Mouse (Mus musculus): ENCODE data around the gene 2310057N15Rik.
"Not testable (repeated sequence)": the region's sequence is repeated elsewhere in the genome, so short reads cannot be mapped to it uniquely, and the experiment has no call there.

2310057N15Rik gene

GRCm38 (mm10) chr16:88774106-88774505 is at the start of gene 2310057N15Rik:
2310057N15Rik (minus strand) TSS chr16:88774206.
- DNase-seq (ENCODE audit: low spot score): no peak

DNA sequence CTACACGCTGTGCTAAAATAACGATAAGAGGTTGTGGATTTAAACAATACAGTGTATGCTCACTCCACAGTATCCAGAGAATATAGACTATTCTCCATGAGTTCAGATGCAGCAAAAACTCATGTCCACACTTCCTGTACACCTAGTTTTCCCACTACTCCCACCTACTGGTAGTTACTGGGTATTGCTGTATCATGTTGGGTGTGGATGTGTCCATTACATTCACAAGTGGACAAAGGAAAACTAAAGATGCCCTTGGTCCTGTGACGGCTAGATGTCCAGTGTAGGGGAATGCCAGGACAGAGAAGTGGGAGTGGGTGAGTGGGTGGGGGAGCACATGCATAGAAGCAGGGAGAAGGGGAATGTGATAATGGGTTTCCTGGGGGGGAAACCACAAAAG is 49.7 kb upstream of the 2310057N15Rik start:
- DNase-seq (ENCODE audit: low spot score): peak; percentile 72

DNA sequence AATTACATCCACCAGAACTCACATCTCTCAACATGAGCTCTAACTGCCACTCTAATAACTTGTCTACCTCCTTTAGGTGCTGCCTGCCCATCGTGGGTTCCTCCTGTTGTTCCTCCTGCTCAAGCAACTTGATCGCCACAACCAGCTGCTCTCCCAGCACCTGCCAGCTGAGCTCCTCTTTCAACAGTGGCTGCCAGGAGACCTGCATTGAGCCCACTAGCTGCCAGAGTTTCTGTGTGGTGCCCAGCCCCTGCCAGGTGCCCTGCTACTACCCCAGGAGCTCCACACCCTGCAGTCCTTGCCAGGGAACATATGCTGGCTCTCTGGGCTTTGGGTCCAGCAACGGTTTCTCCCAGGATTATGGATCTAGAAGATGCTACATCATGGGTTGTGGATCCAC is 46.1 kb upstream of the 2310057N15Rik start, which contains the start of gene Krtap15:
TSS of gene Krtap15 (plus strand) at position 150 of the 400 bp plus-strand sequence.
- no peak for DNase-seq (ENCODE audit: low spot score)

DNA sequence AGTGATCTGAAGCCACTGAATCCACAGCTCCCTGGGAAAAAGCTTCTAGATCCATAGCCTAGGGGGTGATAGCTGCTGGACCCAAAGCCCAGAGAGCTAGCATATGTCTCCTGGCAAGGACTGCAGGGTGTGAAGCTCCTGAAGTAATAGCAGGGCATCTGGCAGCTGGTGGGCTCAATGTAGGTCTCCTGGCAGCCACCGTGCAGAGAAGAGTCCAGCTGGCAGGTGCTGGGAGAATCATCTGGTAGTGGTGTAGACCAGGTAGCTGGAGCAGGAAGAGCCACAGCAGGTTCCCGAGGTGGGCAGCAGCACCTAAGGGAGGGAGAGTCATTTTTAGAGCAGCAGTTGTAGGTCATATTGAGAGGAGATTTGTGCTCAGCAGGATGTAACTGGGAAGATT is 37.8 kb upstream of the 2310057N15Rik start, which contains the start of gene Gm20741:
TSS of gene Gm20741 (minus strand) at position 394 of the 400 bp plus-strand sequence.
- no peak for DNase-seq (ENCODE audit: low spot score)

GRCm38 (mm10) chr16:88786786-88787185 is 12.8 kb upstream of the 2310057N15Rik start:
- no peak for DNase-seq (ENCODE audit: low spot score)

GRCm38 (mm10) chr16:88777596-88777995 is 3.6 kb upstream of the 2310057N15Rik start, which contains the start of gene Gm5965:
Gm5965 (plus strand) TSS chr16:88777896.
- DNase-seq (ENCODE audit: low spot score): no peak

DNA sequence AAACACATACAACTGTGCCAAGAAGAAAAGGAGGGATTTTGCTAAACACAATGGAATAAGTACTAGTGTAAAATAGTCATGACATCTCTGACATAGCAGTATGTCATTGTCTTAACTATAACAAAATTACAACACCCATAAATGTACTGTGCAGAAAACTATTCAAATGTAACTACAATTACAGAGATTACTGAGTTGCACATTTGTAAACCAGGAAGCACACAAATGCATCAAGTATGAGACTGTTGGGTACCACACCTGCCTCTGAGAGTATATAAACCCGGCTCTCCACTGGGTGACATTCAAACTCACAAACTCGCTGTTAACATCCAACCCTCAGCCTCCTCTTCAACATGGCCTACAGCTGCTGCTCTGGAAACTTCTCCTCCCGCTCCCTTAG is 15.5 kb downstream of the 2310057N15Rik start, which contains the start of gene 2310034C09Rik:
TSS of gene 2310034C09Rik (plus strand) at position 301 of the 400 bp plus-strand sequence.
- DNase-seq (ENCODE audit: low spot score): not testable (repeated sequence)

DNA sequence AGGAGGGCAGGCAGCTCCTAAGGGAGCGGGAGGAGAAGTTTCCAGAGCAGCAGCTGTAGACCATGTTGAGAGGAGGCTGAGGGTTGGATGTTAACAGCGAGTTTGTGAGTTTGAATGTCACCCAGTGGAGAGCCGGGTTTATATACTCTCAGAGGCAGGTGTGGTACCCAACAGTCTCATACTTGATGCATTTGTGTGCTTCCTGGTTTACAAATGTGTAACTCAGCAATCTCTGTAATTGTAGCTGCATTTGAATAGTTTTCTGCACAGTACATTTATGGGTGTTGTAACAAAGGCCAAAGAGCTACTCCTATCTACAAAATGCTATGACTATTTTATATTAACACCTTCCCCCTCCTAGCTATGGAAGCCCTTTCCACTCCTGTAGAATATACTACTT is 22.5 kb downstream of the 2310057N15Rik start, which contains the start of gene Krtap13:
TSS of gene Krtap13 (minus strand) at position 101 of the 400 bp plus-strand sequence.
- DNase-seq (ENCODE audit: low spot score): not testable (repeated sequence)

- DNase-seq (ENCODE audit: low spot score): no peak
These were observed 26.1 kb downstream of the 2310057N15Rik start for GRCm38 (mm10) chr16:88747943-88748342.

- DNase-seq (ENCODE audit: low spot score): no peak
These were observed 29.2 kb downstream of the 2310057N15Rik start for GRCm38 (mm10) chr16:88744750-88745340.

GRCm38 (mm10) chr16:88735391-88735790 is 38.6 kb downstream of the 2310057N15Rik start:
- DNase-seq (ENCODE audit: low spot score): no peak

DNA sequence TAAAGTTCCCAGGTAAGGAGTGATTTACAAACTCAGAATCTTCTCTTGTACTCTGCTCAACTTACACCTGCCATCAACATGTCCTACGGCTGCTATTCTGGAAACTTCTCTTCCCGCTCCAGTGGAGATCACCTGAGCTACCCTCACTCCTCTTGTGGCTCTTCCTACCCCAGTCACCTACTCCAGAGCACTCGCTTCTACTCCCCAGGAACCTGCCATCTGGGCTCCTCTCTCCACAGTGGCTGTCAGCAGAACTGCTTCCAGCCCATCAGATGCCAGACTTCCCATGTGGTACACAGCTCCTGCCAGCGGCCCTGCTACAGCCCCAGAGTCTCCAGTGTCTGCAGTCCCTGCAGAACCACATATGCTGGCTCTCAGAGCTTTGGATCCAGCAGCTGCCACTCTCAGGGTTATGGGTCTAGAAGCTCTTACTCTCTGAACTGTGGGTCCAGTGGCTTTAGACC is 45.2 kb downstream of the 2310057N15Rik start, which contains the start of gene Krtap13-1:
TSS of gene Krtap13-1 (plus strand) at position 51 of the 464 bp plus-strand sequence.
- no peak for DNase-seq (ENCODE audit: low spot score)

All from embryo, embryonic 10.5 days (tissue).